Mouse (Mus musculus): ENCODE data around the gene Btnl9.
"Not testable (repeated sequence)": the region's sequence is repeated elsewhere in the genome, so short reads cannot be mapped to it uniquely, and the experiment has no call there.

Gene Btnl9

DNA sequence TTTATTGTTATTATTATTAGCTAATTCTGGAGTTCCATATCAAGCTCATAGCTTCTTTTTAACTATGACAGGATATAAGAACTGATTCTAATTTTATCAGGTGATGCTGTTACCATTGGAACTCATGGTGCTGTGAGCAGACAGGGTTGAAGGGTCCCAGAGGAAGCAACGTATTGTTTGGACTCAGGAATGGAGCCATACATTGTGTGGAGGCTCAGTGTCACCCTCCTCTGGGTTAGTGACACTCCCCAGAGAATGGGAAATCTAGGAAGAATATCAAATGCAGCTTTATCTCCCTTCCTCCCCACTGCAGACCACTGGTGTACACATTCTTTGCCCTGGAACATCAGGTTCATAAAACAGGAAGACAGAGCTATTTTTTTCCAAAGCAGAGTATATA, 3.8 kb downstream of the Btnl9 start:
- no peak for DNase-seq (ENCODE audit: low read depth, low spot score)

DNA sequence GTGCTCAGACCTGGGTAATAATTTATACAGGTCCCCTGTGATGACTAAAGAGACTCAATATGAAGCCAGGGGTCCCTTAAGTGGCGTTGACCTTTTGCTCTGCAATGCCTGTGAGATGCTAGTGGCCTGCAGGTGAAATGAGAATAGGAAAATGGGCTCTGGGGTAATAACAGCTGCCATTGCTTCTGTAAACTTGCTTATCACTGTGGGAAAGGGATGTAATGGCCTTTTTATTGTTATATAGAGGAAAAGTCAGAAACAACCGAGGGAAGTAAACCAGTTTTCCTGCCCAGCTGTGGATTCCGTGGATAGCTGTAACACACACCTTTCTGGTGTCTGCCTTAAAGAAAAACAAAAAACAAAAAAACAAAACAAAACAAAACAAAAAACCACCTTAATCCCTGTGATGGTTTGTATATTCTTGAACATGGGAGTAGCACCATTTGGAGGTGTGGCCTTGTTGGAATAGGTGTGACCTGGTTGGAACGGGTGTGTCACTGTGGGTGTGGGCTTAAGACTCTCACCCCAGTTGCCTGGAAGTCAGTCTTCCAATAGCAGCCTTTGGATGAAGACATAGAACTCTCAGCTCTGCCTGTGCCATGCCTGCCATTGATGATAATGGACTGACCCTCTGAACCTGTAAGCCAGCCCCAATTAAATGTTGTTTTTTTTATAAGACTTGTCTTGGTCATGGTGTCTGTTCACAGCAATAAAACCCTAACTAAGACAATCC, 10.7 kb downstream of the Btnl9 start:
- DNase-seq (ENCODE audit: low read depth, low spot score) = not testable (repeated sequence)

DNA sequence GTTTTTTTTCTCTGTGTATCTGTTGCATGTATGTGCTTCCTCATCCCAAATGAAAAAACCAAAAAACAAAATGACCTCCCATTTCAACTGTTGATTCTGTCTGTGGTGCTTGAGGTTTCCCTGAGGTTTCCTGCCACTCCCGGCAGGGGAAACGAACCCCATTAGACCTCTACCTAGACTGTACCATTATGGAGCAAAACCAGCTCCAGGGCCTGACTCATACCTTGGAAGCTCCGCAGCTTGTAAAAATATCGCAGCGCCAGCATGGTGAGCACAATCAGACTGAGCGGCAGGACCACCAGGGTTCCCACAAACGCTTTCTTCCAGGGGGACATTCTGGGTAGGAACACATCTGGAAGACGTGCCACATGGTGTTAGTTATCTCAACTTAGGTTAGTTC, 11.6 kb downstream of the Btnl9 start:
- DNase-seq (ENCODE audit: low read depth, low spot score) = no peak

DNA sequence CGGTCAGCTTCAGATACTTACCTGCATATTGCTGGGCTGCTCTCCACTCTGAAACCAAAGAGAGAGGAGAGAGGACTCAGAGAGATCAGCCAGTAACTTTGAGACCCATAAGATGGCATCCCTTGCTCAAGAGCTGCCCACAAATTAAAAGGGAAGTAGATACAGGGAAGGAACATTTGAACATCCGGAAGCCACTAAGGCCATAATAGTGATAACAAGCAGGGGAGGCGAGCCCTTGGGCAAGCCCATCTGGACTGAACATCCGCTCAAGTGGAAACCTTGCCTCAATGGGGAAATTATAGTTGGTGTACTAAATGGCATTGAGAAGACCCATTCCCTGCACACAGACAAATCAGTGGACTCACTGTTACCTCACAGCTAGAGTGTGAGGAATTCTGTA, 16.4 kb downstream of the Btnl9 start:
- no peak for DNase-seq (ENCODE audit: low read depth, low spot score)

DNA sequence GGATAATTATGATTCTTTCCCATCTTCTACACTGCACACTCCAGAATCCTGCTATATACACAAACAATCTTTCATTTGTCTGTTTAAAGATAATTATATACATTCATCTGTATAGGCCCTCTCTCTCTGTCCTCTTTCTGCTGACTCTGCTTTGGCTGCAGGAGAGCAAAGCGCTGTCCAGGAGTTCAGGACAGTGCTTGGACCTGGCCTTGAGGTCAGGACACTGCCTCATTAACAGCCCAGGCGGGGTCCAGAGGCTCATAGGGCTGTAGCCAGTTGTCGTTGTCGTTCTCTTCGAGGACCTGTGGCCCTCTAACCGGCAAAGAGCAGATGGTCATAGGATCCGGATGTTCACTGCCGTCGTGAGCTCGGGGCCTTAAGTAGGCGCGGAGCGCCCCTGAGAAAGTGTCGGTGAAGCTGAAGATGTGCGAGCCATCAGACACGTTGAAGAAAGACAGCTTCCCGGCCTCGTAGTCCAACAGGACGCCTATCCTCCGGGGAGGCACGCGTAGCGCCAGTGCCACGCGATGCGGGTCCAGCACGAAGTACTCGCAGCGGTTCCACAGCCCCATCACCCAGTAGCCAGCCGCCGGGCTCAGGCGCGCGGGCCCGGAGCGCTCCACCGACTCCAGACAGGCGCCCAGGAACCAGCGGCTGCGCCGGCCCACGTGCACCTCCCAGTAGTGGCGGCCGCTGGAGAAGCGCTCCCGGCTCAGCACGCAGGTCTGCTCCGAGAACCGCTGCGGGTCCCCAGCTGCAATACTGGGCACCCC, 17.9 kb downstream of the Btnl9 start:
- DNase-seq (ENCODE audit: low read depth, low spot score) = no peak

DNA sequence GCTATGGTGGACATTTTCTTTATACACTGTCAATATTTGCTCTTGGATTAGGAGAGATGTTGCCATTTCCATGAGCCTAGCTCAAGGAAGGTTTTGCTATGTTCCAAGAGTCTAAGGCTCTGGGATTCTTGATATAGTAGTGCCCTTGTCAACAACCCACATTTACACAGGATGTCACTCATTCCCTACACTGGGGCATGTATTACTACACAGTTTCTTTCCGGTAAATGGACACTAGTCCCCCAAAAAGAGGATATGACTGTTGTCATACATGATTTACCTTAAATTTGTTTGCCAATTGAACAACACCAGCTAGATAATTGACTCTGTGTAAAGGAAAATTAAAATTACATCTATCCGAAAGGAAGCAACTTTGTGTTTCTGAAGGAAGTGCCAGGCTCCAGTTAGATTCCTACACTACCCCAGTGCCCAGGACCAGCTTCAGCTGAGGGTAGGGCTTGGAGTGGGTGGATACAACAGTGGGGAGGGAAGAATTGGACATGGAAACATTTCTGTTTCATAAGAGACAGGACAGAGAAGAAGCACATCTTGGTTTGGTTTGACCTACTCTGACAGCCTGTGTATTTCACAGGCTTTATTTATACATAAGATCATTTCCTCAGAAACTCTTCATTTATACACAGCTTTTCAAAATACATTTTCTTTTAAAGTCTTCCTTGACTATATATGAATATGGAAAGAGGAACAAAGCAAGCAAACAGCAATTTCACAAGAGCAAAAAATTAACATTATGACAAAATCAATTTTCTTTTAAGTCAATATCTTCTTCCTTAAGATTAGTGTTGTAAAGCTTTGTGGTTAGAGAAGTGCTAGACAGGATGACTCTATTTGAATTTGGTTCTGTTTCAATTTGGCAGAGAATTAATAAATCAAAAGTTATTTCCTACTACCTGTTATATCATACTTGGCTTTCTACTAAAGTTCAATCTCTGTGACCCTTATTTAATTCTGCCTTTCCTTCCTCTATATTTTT, 29.8 kb downstream of the Btnl9 start:
- DNase-seq (ENCODE audit: low read depth, low spot score) = no peak

DNA sequence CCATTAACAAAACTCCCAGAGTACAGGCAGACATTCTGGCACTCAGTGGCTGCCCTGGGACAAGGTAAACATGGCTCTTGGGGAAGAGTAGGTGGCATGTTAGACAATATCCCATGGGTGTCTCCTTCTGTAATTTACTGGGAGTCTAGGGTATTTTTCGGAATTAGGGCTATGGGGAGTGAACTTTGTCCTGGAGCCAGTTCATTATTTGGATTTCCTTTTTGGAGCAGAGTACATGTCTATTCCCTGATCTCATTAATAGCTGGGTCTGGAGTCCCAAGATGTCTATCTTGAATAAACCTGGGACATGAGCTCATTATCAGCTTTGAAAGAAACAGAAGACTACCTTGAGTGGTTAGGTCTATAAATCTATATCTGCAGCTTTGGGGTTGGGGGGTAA, 32.9 kb downstream of the Btnl9 start, which contains the start of gene Olfr1394:
TSS of gene Olfr1394 (plus strand) at position 301 of the 400 bp plus-strand sequence.
- no peak for DNase-seq (ENCODE audit: low read depth, low spot score)

DNA sequence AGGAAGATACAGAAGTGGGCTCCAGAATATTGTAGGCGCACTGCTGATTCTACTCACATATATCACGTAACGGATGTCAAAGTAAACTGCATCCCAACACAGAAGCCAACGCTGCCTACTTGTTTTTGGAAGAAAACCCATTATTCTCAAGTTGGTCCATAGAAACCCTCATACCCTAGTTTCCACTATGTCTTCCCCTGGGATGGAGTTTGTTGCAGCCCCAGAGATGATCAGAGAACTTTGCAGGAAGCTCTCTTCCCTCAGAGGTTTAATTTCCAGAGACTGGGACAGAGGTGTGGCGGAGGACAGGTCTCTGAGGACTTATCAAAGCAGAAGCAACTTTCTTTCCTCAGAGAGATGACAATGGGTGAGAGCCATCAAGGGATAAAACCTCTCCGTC, 45.0 kb downstream of the Btnl9 start, which contains the start of gene Olfr1395:
TSS of gene Olfr1395 (plus strand) at position 301 of the 400 bp plus-strand sequence.
- no peak for DNase-seq (ENCODE audit: low read depth, low spot score)

DNA sequence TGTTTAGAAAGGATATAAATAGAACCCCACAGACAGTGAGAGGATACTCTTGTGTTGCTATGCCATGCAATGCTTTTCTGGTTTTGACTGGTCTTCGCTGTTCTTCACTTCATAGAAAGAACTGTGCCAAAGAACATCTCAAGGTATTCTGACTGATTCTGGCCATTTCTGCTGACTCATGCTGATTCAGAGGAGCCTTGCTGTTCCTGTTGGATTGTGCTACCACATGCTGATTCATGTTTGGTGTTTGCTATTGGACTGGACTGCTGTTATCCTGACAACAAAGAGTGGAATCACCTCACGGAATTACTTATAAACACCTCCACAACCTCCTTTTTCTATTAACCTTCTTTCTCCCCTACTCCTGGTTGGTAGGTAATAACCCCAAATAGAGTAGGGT, 62.8 kb downstream of the Btnl9 start:
- DNase-seq (ENCODE audit: low read depth, low spot score) = no peak

DNA sequence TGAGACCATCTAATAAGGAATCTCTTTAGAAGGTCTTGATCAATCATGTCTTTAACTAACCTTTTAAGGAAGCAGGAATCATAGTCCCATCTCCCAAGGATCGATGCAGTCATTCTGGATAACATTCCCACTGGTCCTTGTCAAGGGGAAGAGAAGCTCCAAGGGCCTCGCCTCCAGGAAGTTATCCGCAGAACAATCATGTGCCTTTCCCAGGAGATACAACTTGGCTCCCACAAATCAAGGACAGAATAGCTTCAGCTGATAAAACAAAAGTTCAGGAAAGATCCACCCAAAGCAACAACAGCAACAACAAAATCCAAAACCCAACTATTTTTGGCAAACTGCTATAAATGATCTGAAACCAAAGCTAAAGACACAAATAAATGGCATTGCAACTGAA, 67.3 kb downstream of the Btnl9 start:
- no peak for DNase-seq (ENCODE audit: low read depth, low spot score)
